In the genomic region with DNA sequence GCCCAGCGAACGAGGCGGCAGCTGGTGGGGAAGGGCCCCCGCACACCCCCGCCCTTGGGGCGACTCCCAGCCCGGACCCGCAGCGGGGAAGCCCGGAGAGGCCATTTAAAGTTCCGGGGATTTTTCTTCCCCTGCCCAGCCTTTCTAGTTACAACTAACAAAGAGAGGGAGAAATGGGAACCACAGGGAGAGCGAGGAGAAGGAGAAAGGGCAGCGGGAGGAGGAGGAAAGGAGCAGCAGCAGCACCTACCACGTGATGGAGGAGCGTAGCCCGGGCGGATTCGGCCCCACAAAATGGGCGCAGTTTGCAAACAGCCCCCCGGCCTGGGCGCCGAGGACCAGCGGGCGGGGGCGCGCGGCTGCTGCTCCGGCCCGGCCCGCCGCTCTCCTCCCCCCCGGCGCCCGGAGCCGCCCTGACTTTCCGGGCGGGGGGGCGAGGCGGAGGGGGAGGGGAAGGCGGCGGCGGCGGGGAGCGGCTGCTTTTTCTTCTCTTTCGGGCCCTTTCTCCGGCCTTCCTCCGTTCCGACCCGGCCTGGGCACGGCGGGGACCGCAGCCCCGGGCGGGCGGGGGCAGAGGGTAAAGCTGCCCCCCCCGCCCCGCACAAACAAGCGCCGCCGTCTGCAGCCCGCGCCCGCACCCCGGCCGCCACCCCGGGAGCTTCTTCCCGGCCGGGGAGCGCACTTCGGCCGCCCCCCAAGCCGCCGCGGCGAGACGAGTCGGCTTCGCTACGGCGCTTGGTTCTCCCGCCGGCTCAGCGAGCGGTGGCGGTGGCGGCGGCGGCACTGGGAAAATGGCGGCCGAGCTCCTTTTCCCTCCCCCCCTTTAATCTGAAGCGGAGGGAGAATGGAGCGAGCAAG, we compare ENCODE assay signal across 7 mouse cellular contexts. TPM values are rescaled to one million over a fixed set of nuclear protein-coding genes. Genes with fewer than 3 reads are reported as not detected.
A peak's percentile ranks its signal among the peaks of the same experiment; 100 is the strongest.
DNase-seq lines count a peak whose midpoint lies in the region; ATAC-seq and TF ChIP-seq lines count a peak whose summit lies in the region.

No protein-coding gene starts in this region.

- peak overlapping the region; percentile 100 for H3K27ac ChIP-seq in embryonic facial prominence, embryonic 12.5 days
- peak overlapping the region; percentile 99 for H3K27ac ChIP-seq in kidney, adult 2 months (ENCODE audit: insufficient read depth, low read depth, low read length)
- peak overlapping the region; percentile 100 for H3K27ac ChIP-seq in limb, embryonic 11.5 days (replicated peaks; ENCODE audit: low read depth, low read length)
- H3K27ac ChIP-seq in midbrain, embryonic 14.5 days (replicated peaks; ENCODE audit: low read depth, low read length): peak overlapping the region; percentile 100

- peak overlapping the region; percentile 97 for H3K9ac ChIP-seq in embryonic facial prominence, embryonic 12.5 days
- H3K9ac ChIP-seq in limb, embryonic 11.5 days (ENCODE audit: low read length): peak overlapping the region; percentile 99
- peak overlapping the region; percentile 98 for H3K9ac ChIP-seq in midbrain, embryonic 14.5 days (replicated peaks; ENCODE audit: low read length)

- peak overlapping the region; percentile 25 for H3K4me2 ChIP-seq in embryonic facial prominence, embryonic 12.5 days (replicated peaks)
- peak overlapping the region; percentile 58 for H3K4me2 ChIP-seq in limb, embryonic 11.5 days (ENCODE audit: low read depth, severe bottlenecking)
- peak overlapping the region; percentile 82 for H3K4me2 ChIP-seq in midbrain, embryonic 14.5 days (ENCODE audit: low read length)

- TF ChIP-seq POLR2A in kidney, adult 2 months (IDR thresholded peaks at IDR 0.05; ENCODE audit: low read depth, low read length): no peak

- H3K9me3 ChIP-seq in embryonic facial prominence, embryonic 12.5 days: no peaks in the 10 kb centered on the region
- H3K9me3 ChIP-seq in limb, embryonic 11.5 days (ENCODE audit: control insufficient read depth, low read length): no peaks in the 10 kb centered on the region
- no peaks in the 10 kb centered on the region for H3K9me3 ChIP-seq in midbrain, embryonic 14.5 days (ENCODE audit: control insufficient read depth, low read length)

- ATAC-seq in embryonic facial prominence, embryonic 12.5 days (ENCODE audit: insufficient number of reproducible peaks, insufficient read depth, low FRiP score, low TSS enrichment): peak; percentile 69
- ATAC-seq in limb, embryonic 11.5 days (ENCODE audit: insufficient number of reproducible peaks, low FRiP score, low TSS enrichment, low read depth): peak; percentile 49
- ATAC-seq in midbrain, embryonic 14.5 days (ENCODE audit: low FRiP score, low TSS enrichment): peak; percentile 62

- under 1% methylated on average over 71 of the region's 92 CpGs for WGBS in embryonic facial prominence, embryonic 12.5 days
- 1% methylated on average over 82 of the region's 92 CpGs for WGBS in kidney, adult 2 months
- 2% methylated on average over 48 of the region's 92 CpGs for WGBS in limb, embryonic 11.5 days
- under 1% methylated on average over 61 of the region's 92 CpGs for WGBS in midbrain, embryonic 14.5 days

- peak overlapping the region; percentile 83 for H3K4me3 ChIP-seq in embryonic facial prominence, embryonic 12.5 days
- peak overlapping the region; percentile 92 for H3K4me3 ChIP-seq in kidney, adult 2 months (ENCODE audit: insufficient read depth, low read depth, low read length)
- peak overlapping the region; percentile 73 for H3K4me3 ChIP-seq in limb, embryonic 11.5 days (ENCODE audit: low read depth, low read length)
- H3K4me3 ChIP-seq in midbrain, embryonic 14.5 days (replicated peaks; ENCODE audit: low read depth, low read length): peak overlapping the region; percentile 81

- H3K4me1 ChIP-seq in embryonic facial prominence, embryonic 12.5 days: peaks cover 3% of the 10 kb centered on the region; the same call in 1 of the 2 replicates
- H3K4me1 ChIP-seq in kidney, adult 2 months (ENCODE audit: control insufficient read depth, insufficient read depth, low read length): peaks cover 6% of the 10 kb centered on the region
- H3K4me1 ChIP-seq in limb, embryonic 11.5 days (ENCODE audit: control insufficient read depth, insufficient read depth, low read length): 0 out of 2 replicates have a peak, but pooled peaks cover 3% of the 10 kb centered on the region
- H3K4me1 ChIP-seq in midbrain, embryonic 14.5 days (ENCODE audit: control insufficient read depth, insufficient read depth, low read length): peaks cover 24% of the 10 kb centered on the region

- no peaks in the 10 kb centered on the region for H3K36me3 ChIP-seq in embryonic facial prominence, embryonic 12.5 days
- no peaks in the 10 kb centered on the region for H3K36me3 ChIP-seq in kidney, adult 2 months (ENCODE audit: control insufficient read depth, insufficient read depth, low read length)
- H3K36me3 ChIP-seq in limb, embryonic 11.5 days (ENCODE audit: control insufficient read depth, insufficient read depth, low read length): no peaks in the 10 kb centered on the region
- no peaks in the 10 kb centered on the region for H3K36me3 ChIP-seq in midbrain, embryonic 14.5 days (ENCODE audit: control insufficient read depth, insufficient read depth, low read length)

- H3K27me3 ChIP-seq in embryonic facial prominence, embryonic 12.5 days: no peaks in the 10 kb centered on the region
- no peaks in the 10 kb centered on the region for H3K27me3 ChIP-seq in kidney, adult 2 months (replicated peaks; ENCODE audit: control insufficient read depth, insufficient read depth, low read length)
- H3K27me3 ChIP-seq in limb, embryonic 11.5 days (ENCODE audit: control insufficient read depth, insufficient read depth, low read length): no peaks in the 10 kb centered on the region
- H3K27me3 ChIP-seq in midbrain, embryonic 14.5 days (ENCODE audit: control insufficient read depth, insufficient read depth, low read length): no peaks in the 10 kb centered on the region

- peak; percentile 73 for DNase-seq in adrenal gland, postnatal 25 days
- DNase-seq in heart, adult 18-20 months: peak; percentile 86 to 89
- peak; percentile 79 for DNase-seq in kidney, adult 2 months
- DNase-seq in limb, embryonic 11.5 days (ENCODE audit: low spot score): peak; percentile 90
- peak; percentile 89 for DNase-seq in midbrain, embryonic 14.5 days
- DNase-seq in spleen, adult 12 weeks (ENCODE audit: low spot score): peak; percentile 49

- no peak for TF ChIP-seq CTCF in kidney, adult 2 months (conservative IDR thresholded peaks at IDR 0.05; ENCODE audit: insufficient read depth, insufficient read length, low read depth, low read length)

RNA-seq across cellular contexts. Expression of a gene that starts 27.0 kb away (rescaled TPM):
- total RNA-seq in adrenal gland, postnatal 25 days (2021): 56.5 and 62.6 TPM in 2 replicates
- polyA plus RNA-seq in embryonic facial prominence, embryonic 12.5 days (2016; fragmentation: Nextera tagmentation; extraction: Ambion mirVana): 29.7 and 33.3 TPM in 2 replicates
- 10 to 100 TPM; 26.7 to 31.1 TPM for total RNA-seq in heart, adult 18-20 months (2021)
- 51.8 and 63.7 TPM in 2 replicates for polyA plus RNA-seq in kidney, adult 2 months (2012; rRNA removed)
- 33.6 and 38.8 TPM in 2 replicates for polyA plus RNA-seq in limb, embryonic 11.5 days (2014; fragmentation: Nextera tagmentation; extraction: Ambion mirVana)
- 27.1 and 39.2 TPM in 2 replicates for polyA plus RNA-seq in midbrain, embryonic 14.5 days (2014; fragmentation: Nextera tagmentation; extraction: Ambion mirVana)

Comparison
In these comparisons a context has a peak if more than half of its experiments do, and no peak if none do; other contexts are left out.
1. Peak in every context shown above with its lines: DNase-seq, ATAC-seq, H3K4me3 ChIP-seq and H3K27ac ChIP-seq.
2. H3K4me2 ChIP-seq: peak in every context shown above with its lines; median percentile 82 in midbrain, embryonic 14.5 days; 58 in limb, embryonic 11.5 days; 25 in embryonic facial prominence, embryonic 12.5 days.